13 mouse cellular contexts compared by ENCODE assay signal in genomic region chr17:47333409-47333808, GRCm38 (mm10). TPM values are rescaled to one million over a fixed set of nuclear protein-coding genes. Genes with fewer than 3 reads are reported as not detected.
A peak's percentile ranks its signal among the peaks of the same experiment; 100 is the strongest.
DNase-seq lines count a peak whose midpoint lies in the region; ATAC-seq and TF ChIP-seq lines count a peak whose summit lies in the region.
"Had no signal": no experiment of that assay in that cellular context is flagged by ENCODE, and none has a peak within 500 bp of the region (broad histone marks: within the 10 kb centered on the region; RNA-seq: fewer than 3 reads in every experiment).

No protein-coding gene starts in this region.

- H3K4me2 ChIP-seq in forebrain, postnatal 0 days (ENCODE audit: low read depth) = no peak overlapping the region
- no peak overlapping the region for H3K4me2 ChIP-seq in forebrain, embryonic 12.5 days
- H3K4me2 ChIP-seq in limb, embryonic 12.5 days = no peak overlapping the region
- H3K4me2 ChIP-seq: heart, embryonic 13.5 days had no signal

- no peak overlapping the region for H3K27ac ChIP-seq in forebrain, embryonic 10.5 days
- no peak overlapping the region for H3K27ac ChIP-seq in forebrain, postnatal 0 days (ENCODE audit: low read depth, low read length)
- H3K27ac ChIP-seq in forebrain, embryonic 12.5 days = no peak overlapping the region
- H3K27ac ChIP-seq in limb, embryonic 12.5 days = no peak overlapping the region; the same call in 1 of the 2 replicates
- H3K27ac ChIP-seq: stomach, postnatal 0 days had no signal

- H3K36me3 ChIP-seq in forebrain, embryonic 10.5 days (replicated peaks) = peaks cover 55% of the 10 kb centered on the region
- H3K36me3 ChIP-seq in forebrain, postnatal 0 days (ENCODE audit: insufficient read depth) = peaks cover 47% of the 10 kb centered on the region
- H3K36me3 ChIP-seq in forebrain, embryonic 12.5 days (replicated peaks) = peaks cover 39% of the 10 kb centered on the region
- H3K36me3 ChIP-seq in limb, embryonic 12.5 days = peaks cover 85% of the 10 kb centered on the region

- no peak overlapping the region for H3K4me3 ChIP-seq in forebrain, embryonic 10.5 days
- no peak overlapping the region for H3K4me3 ChIP-seq in forebrain, postnatal 0 days (ENCODE audit: low read depth, low read length)
- H3K4me3 ChIP-seq in forebrain, embryonic 12.5 days (replicated peaks) = no peak overlapping the region
- no peak overlapping the region for H3K4me3 ChIP-seq in limb, embryonic 12.5 days (replicated peaks)
- H3K4me3 ChIP-seq: heart, embryonic 13.5 days had no signal

- H3K9ac ChIP-seq in forebrain, postnatal 0 days = no peak overlapping the region
- H3K9ac ChIP-seq in forebrain, embryonic 12.5 days = no peak overlapping the region
- no peak overlapping the region for H3K9ac ChIP-seq in limb, embryonic 12.5 days (replicated peaks)
- H3K9ac ChIP-seq: heart, embryonic 13.5 days had no signal

- DNase-seq in forebrain, embryonic 10.5 days (ENCODE audit: extremely low spot score, low spot score) = peak; percentile 73
- DNase-seq in forebrain, postnatal 0 days = no peak
- peak; percentile 20 for DNase-seq in MN1 (ENCODE audit: low spot score)
- DNase-seq in layer of hippocampus, adult 9-11 months = no peak
- no peak for DNase-seq in right cerebral cortex, postnatal 10 days (ENCODE audit: low spot score in 2 of 2)
- DNase-seq: adrenal gland, postnatal 36 days; right cerebral cortex, postnatal 14 days had no signal

- peaks cover 29% of the 10 kb centered on the region for H3K4me1 ChIP-seq in forebrain, embryonic 10.5 days
- no peaks in the 10 kb centered on the region for H3K4me1 ChIP-seq in forebrain, postnatal 0 days (ENCODE audit: insufficient read depth)
- peaks cover 14% of the 10 kb centered on the region; the same call in 1 of the 2 replicates for H3K4me1 ChIP-seq in forebrain, embryonic 12.5 days
- H3K4me1 ChIP-seq in limb, embryonic 12.5 days (replicated peaks) = no peaks in the 10 kb centered on the region; the same call in 1 of the 2 replicates

- no peaks in the 10 kb centered on the region for H3K9me3 ChIP-seq in forebrain, embryonic 10.5 days
- H3K9me3 ChIP-seq in forebrain, postnatal 0 days (ENCODE audit: low read length) = no peaks in the 10 kb centered on the region
- H3K9me3 ChIP-seq in forebrain, embryonic 12.5 days = no peaks in the 10 kb centered on the region
- H3K9me3 ChIP-seq in limb, embryonic 12.5 days = no peaks in the 10 kb centered on the region
- H3K9me3 ChIP-seq: heart, embryonic 13.5 days had no signal

- 7% methylated on average over 2 of the region's 2 CpGs for WGBS in forebrain, embryonic 10.5 days
- WGBS in forebrain, postnatal 0 days = 7% methylated on average over 2 of the region's 2 CpGs
- 5% methylated on average over 2 of the region's 2 CpGs for WGBS in forebrain, embryonic 12.5 days
- 19% methylated on average over 2 of the region's 2 CpGs for WGBS in limb, embryonic 12.5 days

- peaks cover 88% of the 10 kb centered on the region for H3K27me3 ChIP-seq in forebrain, embryonic 10.5 days (ENCODE audit: poor library complexity, severe bottlenecking)
- no peaks in the 10 kb centered on the region for H3K27me3 ChIP-seq in forebrain, postnatal 0 days (ENCODE audit: insufficient read depth, low read length)
- H3K27me3 ChIP-seq in forebrain, embryonic 12.5 days = peaks cover 75% of the 10 kb centered on the region
- H3K27me3 ChIP-seq in limb, embryonic 12.5 days = no peaks in the 10 kb centered on the region
- H3K27me3 ChIP-seq: heart, embryonic 13.5 days had no signal

- ATAC-seq in forebrain, postnatal 0 days = no peak
- ATAC-seq in forebrain, embryonic 12.5 days (ENCODE audit: low FRiP score) = peak; percentile 78; the same call in 1 of the 2 replicates
- ATAC-seq in limb, embryonic 12.5 days (ENCODE audit: insufficient number of reproducible peaks, insufficient read depth, low FRiP score, low TSS enrichment, low read depth) = peak; percentile 49; the same call in 1 of the 2 replicates
- no peak for ATAC-seq in activated CD4-positive, CD25-positive, alpha-beta regulatory T cell, adult 4 months

- no peak for TF ChIP-seq CTCF in forebrain, postnatal 0 days (IDR thresholded peaks at IDR 0.05; ENCODE audit: low read depth)

RNA-seq across cellular contexts. Expression of gene Mrps10, which starts 35.3 kb away (rescaled TPM):
- 77.3 and 81.9 TPM in 2 replicates for polyA plus RNA-seq in forebrain, embryonic 10.5 days (2016; fragmentation: Nextera tagmentation; extraction: Ambion mirVana)
- total RNA-seq in forebrain, postnatal 0 days (2014; rRNA removed) = 28.6 and 42.4 TPM in 2 replicates
- 75.0 and 83.5 TPM in 2 replicates for polyA plus RNA-seq in forebrain, postnatal 0 days (2015; fragmentation: Nextera tagmentation; extraction: Ambion mirVana)
- 69.2 and 71.3 TPM in 2 replicates for polyA plus RNA-seq in forebrain, embryonic 12.5 days (2016; fragmentation: Nextera tagmentation; extraction: Ambion mirVana)
- 75.8 and 77.7 TPM in 2 replicates for polyA plus RNA-seq in limb, embryonic 12.5 days (2016; fragmentation: Nextera tagmentation; extraction: Ambion mirVana)
- polyA plus RNA-seq in activated CD4-positive, CD25-positive, alpha-beta regulatory T cell, adult 4 months (2017; shearing (Covaris generic)) = 10 to 100 TPM; 30.8 to 36.4 TPM

RNA-seq across cellular contexts. Expression of gene Guca1b, which starts 51.8 kb away (rescaled TPM):
- 1.3 and 1.5 TPM in 2 replicates for polyA plus RNA-seq in forebrain, embryonic 10.5 days (2016; fragmentation: Nextera tagmentation; extraction: Ambion mirVana)
- total RNA-seq in forebrain, postnatal 0 days (2014; rRNA removed) = 0.15 and 0.33 TPM in 2 replicates
- 0.18 TPM in 1 of 2 replicates, not detected in the other for polyA plus RNA-seq in forebrain, postnatal 0 days (2015; fragmentation: Nextera tagmentation; extraction: Ambion mirVana)
- 0.46 and 0.68 TPM in 2 replicates for polyA plus RNA-seq in forebrain, embryonic 12.5 days (2016; fragmentation: Nextera tagmentation; extraction: Ambion mirVana)
- polyA plus RNA-seq in limb, embryonic 12.5 days (2016; fragmentation: Nextera tagmentation; extraction: Ambion mirVana) = 0.45 and 0.55 TPM in 2 replicates
- 1 to 10 TPM; 1.1 TPM for polyA plus RNA-seq in activated CD4-positive, CD25-positive, alpha-beta regulatory T cell, adult 4 months (2017; shearing (Covaris generic))
- total RNA-seq: hematopoietic stem cell, adult 5-6 weeks had no signal

Comparison
In these comparisons a context has a peak if more than half of its experiments do, and no peak if none do; other contexts are left out.
1. DNase-seq: peak in forebrain, embryonic 10.5 days (single experiment) and MN1 (single experiment); none in forebrain, postnatal 0 days (single experiment), layer of hippocampus, adult 9-11 months (single experiment) and right cerebral cortex, postnatal 10 days (0 of 2).
2. ATAC-seq: peak in forebrain, embryonic 12.5 days (single experiment) and limb, embryonic 12.5 days (single experiment); none in forebrain, postnatal 0 days (single experiment) and activated CD4-positive, CD25-positive, alpha-beta regulatory T cell, adult 4 months (single experiment).